Mouse (Mus musculus) megakaryocyte, adult 5-6 weeks (primary cell): ENCODE results near the gene Cadm2. TPM values are rescaled to one million over a fixed set of nuclear protein-coding genes. Genes with fewer than 3 reads are reported as not detected.

Source experiments
- ATAC-seq: 2 replicates; pipeline ENCODE4 v1.8.0; 2016; ENCODE audit warnings: mild to moderate bottlenecking, inconsistent platforms; ENCODE audit not compliant: poor library complexity, severe bottlenecking
- total RNA-seq, 2 experiments: library from RNA; stranded (forward) in 1 of 2; stranded (reverse) in 1 of 2; fragments of 153-499, 151-499 nt in 1 of 2; fragments of 221-1000, 200-1000 nt in 1 of 2; gene quantifications; 2 replicates each; pipeline versions ENCODE4 v1.2.3 to v1.2.4; 2015 to 2017

Gene Cadm2
- total RNA-seq (2015) (not detected in 2 replicates), total RNA-seq (2017) (not detected in 2 replicates)

DNA sequence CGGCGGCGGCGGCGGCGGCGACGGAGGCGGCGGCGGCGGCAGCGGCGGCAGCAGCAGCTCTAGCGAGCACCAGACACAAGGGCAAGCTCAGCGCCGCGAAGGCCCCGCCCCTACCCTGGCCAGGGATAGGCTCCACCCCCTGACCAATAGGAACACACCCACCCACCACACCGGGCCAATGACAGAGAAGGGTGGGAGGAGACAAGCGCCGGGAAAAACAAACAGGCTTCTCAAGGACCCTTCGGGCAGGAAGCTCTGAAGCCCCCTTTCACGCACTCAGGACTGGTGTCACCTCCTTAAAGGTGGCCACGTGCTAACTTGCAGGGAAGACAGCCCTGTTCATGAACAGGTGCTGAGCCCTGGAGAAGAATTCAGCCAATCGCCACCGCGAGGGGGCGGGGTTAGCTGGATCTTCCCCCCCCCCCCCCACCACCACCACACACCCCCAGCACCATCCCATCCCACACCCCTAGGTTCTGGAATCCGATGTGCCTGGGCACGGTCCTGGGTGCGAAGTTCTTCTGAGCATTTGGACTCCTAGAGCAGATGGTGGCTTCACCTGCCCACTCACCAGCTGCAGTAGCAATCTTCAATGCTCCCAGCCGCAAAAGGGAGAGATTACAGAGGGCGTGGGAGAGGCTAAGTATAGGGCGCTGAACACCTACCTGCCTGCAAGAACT lies at the start of gene Cadm2:
Gene Cadm2, minus strand, starts transcription at position 83 of the 680 bp plus-strand sequence.
- ATAC-seq: peak; percentile 84

- no peak for ATAC-seq
Observed at GRCm38 (mm10) chr16:67646930-67647329, 26.2 kb upstream of the Cadm2 start.

- ATAC-seq: no peak
Observed at GRCm38 (mm10) chr16:67643651-67644050, 22.9 kb upstream of the Cadm2 start.

DNA sequence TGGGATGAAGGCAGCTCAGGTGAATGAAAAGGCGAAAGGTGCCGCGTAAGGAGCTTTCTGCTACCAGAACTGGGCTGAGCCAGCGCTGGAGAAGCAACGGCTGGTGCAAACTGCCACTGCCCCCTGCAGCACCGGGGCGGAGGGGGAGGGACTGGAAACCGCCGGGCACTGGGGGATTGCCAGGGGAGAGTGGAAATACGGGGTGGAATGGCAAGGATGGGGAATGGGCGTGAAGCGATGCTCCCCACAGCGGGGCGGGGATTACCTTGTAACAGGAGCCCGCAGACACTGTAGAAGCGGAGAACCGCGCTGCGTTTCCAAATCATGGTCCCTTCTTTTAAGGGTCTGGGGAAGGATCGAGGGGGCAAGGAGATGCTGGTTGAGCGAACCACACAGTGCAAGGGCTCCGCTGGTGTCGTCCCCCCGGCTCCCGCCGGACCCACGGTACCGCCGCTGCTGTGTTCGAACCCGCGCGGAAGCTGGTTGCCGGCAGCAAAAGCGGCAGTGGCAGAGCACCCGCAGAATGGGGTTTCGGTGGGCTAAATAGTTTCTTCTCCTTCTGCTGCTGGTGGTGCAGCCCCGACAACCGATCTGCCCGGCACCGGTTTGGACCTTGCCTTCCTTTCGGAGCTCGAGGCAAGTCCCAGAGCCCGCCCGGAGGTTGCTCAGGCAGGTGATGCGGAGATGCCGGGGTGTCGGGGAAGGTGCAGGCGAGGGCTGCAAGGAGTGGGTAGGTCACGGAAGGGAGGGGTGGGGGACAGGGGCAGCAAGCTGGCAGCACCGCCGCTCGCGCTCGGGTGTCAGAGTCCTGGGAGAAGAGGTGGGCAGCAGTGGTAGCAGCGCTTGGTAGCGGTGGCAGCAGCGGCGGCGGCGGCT lies 564 bp downstream of the Cadm2 start:
- ATAC-seq: no peak

DNA sequence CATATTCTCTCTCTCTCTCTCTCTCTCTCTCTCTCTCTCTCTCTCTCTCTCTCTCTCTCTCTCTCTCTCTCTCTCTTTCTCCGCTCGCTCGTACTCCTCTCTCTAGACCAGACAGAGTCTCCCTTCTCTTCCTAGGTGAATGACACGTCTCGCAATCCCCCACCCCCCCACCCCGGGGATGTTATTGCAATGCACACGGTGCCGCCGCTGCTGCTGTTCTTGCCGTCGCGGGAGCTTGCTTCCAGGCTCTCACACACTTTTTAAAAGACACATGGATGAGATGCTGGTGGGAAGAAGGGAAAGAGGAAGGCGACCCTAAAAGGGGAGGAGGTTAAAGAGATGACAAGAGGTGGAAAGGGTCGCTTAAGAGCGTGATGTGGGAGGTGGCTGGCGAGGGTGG lies 1.3 kb downstream of the Cadm2 start:
- no peak for ATAC-seq

- no peak for ATAC-seq
Observed at GRCm38 (mm10) chr16:67618817-67619216, 1.9 kb downstream of the Cadm2 start.

DNA sequence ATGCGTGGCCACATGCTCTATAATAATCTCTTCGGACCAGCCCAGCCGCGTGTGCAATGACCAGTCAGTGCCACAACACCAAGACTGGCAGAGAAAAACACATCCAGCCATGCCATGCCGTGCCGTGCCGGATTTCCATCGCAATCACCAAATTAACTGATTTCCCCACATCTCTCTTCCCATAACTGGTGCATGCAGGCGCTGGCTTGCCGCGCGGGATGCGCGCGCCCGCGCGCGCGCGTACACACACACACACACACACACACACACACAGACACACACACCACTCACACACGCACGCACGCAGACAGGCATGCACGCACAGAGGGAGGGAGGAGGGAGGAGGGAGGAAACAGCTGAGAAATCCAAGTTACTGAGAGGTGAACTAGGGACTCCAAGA lies 2.9 kb downstream of the Cadm2 start:
- ATAC-seq: no peak

- ATAC-seq: no peak
Observed at GRCm38 (mm10) chr16:67617256-67617655, 3.5 kb downstream of the Cadm2 start.

DNA sequence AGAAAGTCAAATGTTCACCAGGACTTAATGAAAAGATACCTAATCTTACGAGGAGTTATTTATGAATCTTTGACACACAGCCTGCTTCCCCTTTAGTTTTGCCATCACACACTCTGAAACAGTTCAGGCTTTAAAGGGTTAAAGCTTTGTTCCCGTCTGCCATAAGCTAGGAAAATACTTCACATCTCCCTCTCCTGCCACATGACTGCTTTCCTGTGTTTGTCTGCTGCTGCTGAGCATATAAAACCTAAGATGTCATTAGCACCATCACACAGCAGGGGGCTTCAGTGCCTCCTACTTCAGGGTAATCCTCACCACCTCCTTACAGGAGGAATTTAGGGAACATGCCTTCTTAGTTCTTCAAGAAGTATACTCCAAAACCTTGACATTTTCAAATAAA lies 6.8 kb downstream of the Cadm2 start:
- ATAC-seq: no peak

- ATAC-seq: no peak
Observed at GRCm38 (mm10) chr16:67610904-67611681, 9.6 kb downstream of the Cadm2 start.

DNA sequence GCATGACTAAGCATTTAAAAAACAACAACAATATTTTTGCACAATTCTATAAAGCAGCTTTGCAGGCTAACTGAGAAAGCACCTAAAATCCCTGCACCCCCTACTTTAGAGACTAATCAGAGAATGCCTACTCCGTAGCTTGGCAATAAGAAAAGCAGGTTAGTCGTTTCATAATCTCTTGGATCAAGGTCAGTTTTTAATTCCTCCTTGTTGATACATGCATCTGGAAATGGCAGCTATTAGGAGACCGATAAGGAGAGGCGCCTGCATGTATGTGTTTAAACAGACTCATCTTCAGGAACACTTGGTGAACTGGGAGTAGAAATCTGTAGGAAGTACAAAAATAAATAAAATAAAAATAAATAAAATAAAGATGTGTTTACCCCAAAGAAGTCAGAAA lies 11.6 kb downstream of the Cadm2 start:
- no peak for ATAC-seq

- ATAC-seq: no peak
Observed at GRCm38 (mm10) chr16:67608499-67608898, 12.2 kb downstream of the Cadm2 start.

DNA sequence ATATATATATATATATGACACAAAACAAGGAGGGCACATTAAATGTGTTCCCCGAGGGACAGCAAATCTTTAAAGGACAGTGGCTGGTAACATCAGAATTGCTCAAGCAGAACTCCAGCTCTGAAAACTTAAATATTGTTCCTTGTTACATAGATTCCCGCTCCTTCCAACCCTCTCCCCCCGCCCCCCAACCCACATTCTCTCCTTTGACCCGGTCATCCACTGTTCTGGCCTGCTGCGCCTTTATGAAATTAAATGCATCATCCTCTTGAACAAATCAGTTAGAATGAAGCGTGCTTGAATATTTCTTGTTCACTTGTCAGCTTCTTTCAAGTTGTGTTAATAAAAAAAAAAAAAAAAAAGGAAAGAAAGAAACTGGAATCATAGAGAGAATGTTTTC lies 15.0 kb downstream of the Cadm2 start:
- no peak for ATAC-seq

GRCm38 (mm10) chr16:67599981-67600380 lies 20.7 kb downstream of the Cadm2 start:
- no peak for ATAC-seq

GRCm38 (mm10) chr16:67598841-67599240 lies 21.9 kb downstream of the Cadm2 start:
- ATAC-seq: no peak

GRCm38 (mm10) chr16:67591015-67591414 lies 29.7 kb downstream of the Cadm2 start:
- ATAC-seq: no peak

GRCm38 (mm10) chr16:67578842-67579517 lies 41.7 kb downstream of the Cadm2 start:
- ATAC-seq: no peak

DNA sequence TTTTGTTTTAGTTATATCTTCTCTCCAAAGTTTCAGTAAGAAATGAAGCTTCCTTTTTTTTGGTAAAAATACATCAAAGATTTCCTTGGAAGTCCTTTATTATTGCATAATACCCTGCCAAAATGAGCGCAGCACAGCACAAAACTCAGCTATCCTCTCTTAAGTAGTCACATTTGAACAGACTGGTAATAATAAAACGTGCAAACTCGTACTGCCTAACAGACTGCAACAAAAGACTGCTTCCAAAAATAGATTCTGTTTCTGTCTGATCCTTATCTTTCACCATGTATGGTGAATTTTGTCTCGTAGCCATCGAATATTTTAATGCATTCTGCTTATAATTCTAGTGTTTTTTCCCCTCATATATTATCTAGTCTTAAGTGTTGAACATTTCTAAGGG lies 45.2 kb downstream of the Cadm2 start:
- no peak for ATAC-seq

DNA sequence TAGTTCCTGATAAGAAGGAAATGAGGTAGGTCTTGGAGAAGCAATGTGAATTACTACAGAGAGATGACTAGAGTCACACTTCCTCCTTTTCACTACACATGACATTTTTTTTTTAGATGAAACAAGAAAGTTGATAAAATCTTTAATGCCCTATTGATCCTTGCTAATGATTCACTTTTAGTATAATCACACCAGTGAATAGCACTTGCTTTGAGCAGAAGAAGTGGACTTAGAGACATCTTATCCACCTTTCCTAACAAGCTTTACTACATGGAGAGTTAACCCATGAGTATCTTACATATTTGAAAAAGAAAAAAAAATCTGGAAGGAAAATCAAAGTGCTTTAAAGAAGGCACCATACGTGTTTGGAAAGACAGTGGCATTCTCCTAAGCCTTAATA lies 93.7 kb downstream of the Cadm2 start:
- ATAC-seq: no peak

DNA sequence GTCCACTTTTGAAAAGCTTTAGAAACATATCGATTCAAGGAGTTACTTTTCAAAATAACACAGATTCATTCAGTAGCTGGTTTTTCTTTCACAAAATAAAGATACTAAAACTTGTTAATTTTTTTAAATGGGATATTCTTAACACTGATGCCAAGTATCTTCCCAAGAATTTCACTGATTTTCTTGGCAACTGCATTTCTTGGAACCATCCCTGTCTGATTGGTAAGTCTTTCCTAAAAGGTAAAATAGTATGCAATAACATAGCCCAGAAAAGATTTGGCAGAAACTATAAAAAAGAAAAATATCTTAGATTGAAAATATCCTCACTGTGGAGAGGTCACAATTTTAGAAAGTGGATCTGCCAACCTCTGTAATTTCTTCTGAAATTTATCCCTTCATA lies 95.8 kb downstream of the Cadm2 start:
- ATAC-seq: no peak

GRCm38 (mm10) chr16:67518311-67518710 lies 102.4 kb downstream of the Cadm2 start:
- ATAC-seq: no peak
